Comparison of ENCODE assay signal across 29 mouse cellular contexts in the genomic region with DNA sequence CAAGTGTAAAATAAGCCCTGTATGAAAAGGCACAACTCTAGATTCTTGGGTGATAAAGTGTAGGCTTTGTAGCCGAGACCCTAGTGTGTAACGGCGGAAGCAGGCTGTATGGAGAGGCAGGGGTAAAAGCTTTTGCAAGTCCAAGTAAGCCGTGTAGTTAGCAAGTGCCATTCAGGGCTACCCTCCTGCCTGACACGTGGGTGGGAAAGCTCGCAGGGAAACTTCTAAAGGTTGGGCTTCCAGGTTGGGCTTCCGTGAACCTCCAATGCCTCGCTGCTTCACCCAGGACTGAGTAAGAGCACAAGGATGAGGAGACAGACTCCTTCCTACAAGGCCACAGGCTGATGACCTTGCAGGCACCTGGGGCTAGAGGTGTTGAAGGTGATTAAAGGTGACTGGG. TPM values are rescaled to one million over a fixed set of nuclear protein-coding genes. Genes with fewer than 3 reads are reported as not detected.
DNase-seq lines count a peak whose midpoint lies in the region; ATAC-seq and TF ChIP-seq lines count a peak whose summit lies in the region.
"Had no signal": no experiment of that assay in that cellular context is flagged by ENCODE, and none has a peak within 500 bp of the region (broad histone marks: within the 10 kb centered on the region; RNA-seq: fewer than 3 reads in every experiment).

No protein-coding gene starts in this region.

- no peak overlapping the region for H3K27ac ChIP-seq in kidney, embryonic 16.5 days (ENCODE audit: low read length)
- no peak overlapping the region for H3K27ac ChIP-seq in lung, embryonic 14.5 days (ENCODE audit: low read depth)
- peak overlapping the region; percentile 29; the same call in 1 of the 2 replicates for H3K27ac ChIP-seq in intestine, embryonic 15.5 days
- H3K27ac ChIP-seq: embryonic facial prominence, embryonic 15.5 days; forebrain, embryonic 10.5 days; hindbrain, embryonic 15.5 days; midbrain, embryonic 15.5 days; neural tube, embryonic 13.5 days had no signal

- 70% methylated on average over 8 of the region's 8 CpGs for WGBS in kidney, embryonic 16.5 days
- WGBS in lung, embryonic 14.5 days = 70% methylated on average over 8 of the region's 8 CpGs
- 84% methylated on average over 8 of the region's 8 CpGs for WGBS in lung, adult 2 months
- WGBS in intestine, embryonic 15.5 days = 67% methylated on average over 8 of the region's 8 CpGs

- 0 out of 2 replicates have a peak, but pooled peaks cover 6% of the 10 kb centered on the region for H3K36me3 ChIP-seq in kidney, embryonic 16.5 days (ENCODE audit: insufficient read depth, low read length)
- peaks cover 5% of the 10 kb centered on the region for H3K36me3 ChIP-seq in lung, embryonic 14.5 days (ENCODE audit: insufficient read depth)
- H3K36me3 ChIP-seq in intestine, embryonic 15.5 days = no peaks in the 10 kb centered on the region
- H3K36me3 ChIP-seq: embryonic facial prominence, embryonic 15.5 days; hindbrain, embryonic 15.5 days; midbrain, embryonic 15.5 days; neural tube, embryonic 13.5 days had no signal

- ATAC-seq in kidney, embryonic 16.5 days (ENCODE audit: low FRiP score, low TSS enrichment) = no peak
- ATAC-seq in lung, embryonic 14.5 days (ENCODE audit: insufficient read depth) = no peak
- no peak for ATAC-seq in intestine, embryonic 15.5 days
- ATAC-seq in inflammation-experienced regulatory T-cells, adult 6 months = no peak
- ATAC-seq: activated CD4-positive, CD25-positive, alpha-beta regulatory T cell, adult 4 months; forebrain, postnatal 0 days had no signal

- peaks cover 18% of the 10 kb centered on the region for H3K4me1 ChIP-seq in kidney, embryonic 16.5 days (ENCODE audit: insufficient read depth, low read length)
- 0 out of 2 replicates have a peak, but pooled peaks cover 3% of the 10 kb centered on the region for H3K4me1 ChIP-seq in lung, embryonic 14.5 days (ENCODE audit: insufficient read depth)
- H3K4me1 ChIP-seq in lung, adult 2 months (ENCODE audit: control insufficient read depth, insufficient read depth, low read length) = peaks cover 6% of the 10 kb centered on the region
- H3K4me1 ChIP-seq in intestine, embryonic 15.5 days (replicated peaks) = no peaks in the 10 kb centered on the region

- H3K27me3 ChIP-seq in kidney, embryonic 16.5 days (ENCODE audit: insufficient read depth, low read length) = no peaks in the 10 kb centered on the region
- no peaks in the 10 kb centered on the region for H3K27me3 ChIP-seq in lung, embryonic 14.5 days (ENCODE audit: insufficient read depth, low read length)
- no peaks in the 10 kb centered on the region for H3K27me3 ChIP-seq in intestine, embryonic 15.5 days (replicated peaks)
- H3K27me3 ChIP-seq: CH12.LX; embryonic facial prominence, embryonic 15.5 days; midbrain, embryonic 15.5 days; neural tube, embryonic 13.5 days had no signal

- DNase-seq in kidney, adult 11 months = peak; percentile 34
- DNase-seq in lung, embryonic 14.5 days = peak; percentile 9
- no peak for DNase-seq in lung, adult 2 months
- peak; percentile 15 to 56 for DNase-seq in kidney, postnatal 25 days
- DNase-seq: adrenal gland, adult 8-10 months; B cell, adult 2 months; cerebellum, adult 2 months; cerebellum, postnatal 36 days; forebrain, postnatal 0 days; gastrocnemius, postnatal 36 days; lung, postnatal 4 days; retina, postnatal 1 day had no signal

- H3K4me3 ChIP-seq in kidney, embryonic 16.5 days (ENCODE audit: low read length) = no peak overlapping the region
- H3K4me3 ChIP-seq in lung, embryonic 14.5 days (ENCODE audit: low read depth, low read length) = no peak overlapping the region
- H3K4me3 ChIP-seq in lung, adult 2 months (replicated peaks; ENCODE audit: extremely low read depth, low read depth, low read length) = no peak overlapping the region
- H3K4me3 ChIP-seq in intestine, embryonic 15.5 days (replicated peaks) = no peak overlapping the region
- H3K4me3 ChIP-seq: forebrain, embryonic 10.5 days; hindbrain, embryonic 15.5 days; midbrain, embryonic 15.5 days; myocyte; neural tube, embryonic 13.5 days had no signal

- H3K9ac ChIP-seq in kidney, embryonic 16.5 days (replicated peaks; ENCODE audit: low read length) = no peak overlapping the region
- H3K9ac ChIP-seq in lung, embryonic 14.5 days = no peak overlapping the region
- no peak overlapping the region for H3K9ac ChIP-seq in intestine, embryonic 15.5 days
- H3K9ac ChIP-seq: embryonic facial prominence, embryonic 15.5 days; forebrain, postnatal 0 days; hindbrain, embryonic 15.5 days; midbrain, embryonic 15.5 days had no signal

- H3K9me3 ChIP-seq in kidney, embryonic 16.5 days (ENCODE audit: low read length) = no peaks in the 10 kb centered on the region
- no peaks in the 10 kb centered on the region for H3K9me3 ChIP-seq in lung, embryonic 14.5 days (ENCODE audit: low read depth, low read length)
- no peaks in the 10 kb centered on the region for H3K9me3 ChIP-seq in intestine, embryonic 15.5 days
- H3K9me3 ChIP-seq: embryonic facial prominence, embryonic 15.5 days; forebrain, embryonic 10.5 days; hindbrain, embryonic 15.5 days; midbrain, embryonic 15.5 days; neural tube, embryonic 13.5 days had no signal

- H3K4me2 ChIP-seq in kidney, embryonic 16.5 days (replicated peaks; ENCODE audit: low read depth, low read length) = no peak overlapping the region
- no peak overlapping the region for H3K4me2 ChIP-seq in lung, embryonic 14.5 days
- H3K4me2 ChIP-seq in intestine, embryonic 15.5 days (replicated peaks) = no peak overlapping the region
- H3K4me2 ChIP-seq: midbrain, embryonic 15.5 days had no signal

- TF ChIP-seq CTCF in lung, embryonic 14.5 days (IDR thresholded peaks at IDR 0.05; ENCODE audit: low read depth) = no peak
- no peak for TF ChIP-seq CTCF in lung, adult 2 months (IDR thresholded peaks at IDR 0.05; ENCODE audit: insufficient read depth, low read length)

- TF ChIP-seq POLR2A in lung, adult 2 months (IDR thresholded peaks at IDR 0.05; ENCODE audit: borderline replicate concordance, extremely low read depth, low read depth, low read length) = no peak

RNA-seq across cellular contexts. Expression of gene Net1, which starts 23.5 kb away (rescaled TPM):
- polyA plus RNA-seq in kidney, embryonic 16.5 days (2015; fragmentation: Nextera tagmentation; extraction: Ambion mirVana) = 56.8 and 60.9 TPM in 2 replicates
- 71.4 and 74.5 TPM in 2 replicates for polyA plus RNA-seq in lung, embryonic 14.5 days (2014; fragmentation: Nextera tagmentation; extraction: Ambion mirVana)
- polyA plus RNA-seq in lung, adult 2 months (2012; rRNA removed) = 26.6 and 32.0 TPM in 2 replicates
- polyA plus RNA-seq in intestine, embryonic 15.5 days (2015; fragmentation: Nextera tagmentation; extraction: Ambion mirVana) = 124 and 131 TPM in 2 replicates
- polyA plus RNA-seq in inflammation-experienced regulatory T-cells, adult 6 months (2017; shearing (Covaris generic)) = 10 to 100 TPM; 24.1 to 29.7 (median 27.0) TPM

RNA-seq across cellular contexts. Expression of gene Tubal3, which starts 23.5 kb away (rescaled TPM):
- polyA plus RNA-seq in kidney, embryonic 16.5 days (2015; fragmentation: Nextera tagmentation; extraction: Ambion mirVana) = not detected in 2 replicates
- not detected in 2 replicates for polyA plus RNA-seq in lung, embryonic 14.5 days (2014; fragmentation: Nextera tagmentation; extraction: Ambion mirVana)
- 0.05 TPM in 1 of 2 replicates, not detected in the other for polyA plus RNA-seq in lung, adult 2 months (2012; rRNA removed)
- polyA plus RNA-seq in intestine, embryonic 15.5 days (2015; fragmentation: Nextera tagmentation; extraction: Ambion mirVana) = 31.1 and 36.0 TPM in 2 replicates
- under 1 TPM in 1 of 3 experiments, not detected in 2; 0.67 TPM for polyA plus RNA-seq in inflammation-experienced regulatory T-cells, adult 6 months (2017; shearing (Covaris generic))
- polyA plus RNA-seq: cerebellum, adult 2 months; embryonic facial prominence, embryonic 15.5 days; forebrain, embryonic 10.5 days; limb, embryonic 11.5 days; liver, embryonic 14.5 days; lung, embryonic 16.5 days; midbrain, embryonic 15.5 days; myocyte; neural tube, embryonic 13.5 days; thymus, postnatal 0 days had no signal

RNA-seq across cellular contexts. Expression of gene Calm5, which starts 40.6 kb away (rescaled TPM):
- not detected in 2 replicates for polyA plus RNA-seq in kidney, embryonic 16.5 days (2015; fragmentation: Nextera tagmentation; extraction: Ambion mirVana)
- polyA plus RNA-seq in lung, embryonic 14.5 days (2014; fragmentation: Nextera tagmentation; extraction: Ambion mirVana) = not detected in 2 replicates
- polyA plus RNA-seq in lung, adult 2 months (2012; rRNA removed) = not detected in 2 replicates
- not detected in 2 replicates for polyA plus RNA-seq in intestine, embryonic 15.5 days (2015; fragmentation: Nextera tagmentation; extraction: Ambion mirVana)
- polyA plus RNA-seq in inflammation-experienced regulatory T-cells, adult 6 months (2017; shearing (Covaris generic)) = not detected
- polyA plus RNA-seq: activated CD4-positive, CD25-positive, alpha-beta regulatory T cell, adult 4 months; cerebellum, adult 2 months; forebrain, embryonic 10.5 days; forebrain, postnatal 0 days; heart, embryonic 16.5 days; hindbrain, embryonic 15.5 days; limb, embryonic 11.5 days; liver, embryonic 14.5 days; lung, embryonic 16.5 days; midbrain, embryonic 15.5 days; myocyte; neural tube, embryonic 13.5 days; stomach, embryonic 14.5 days had no signal

RNA-seq across cellular contexts. Expression of gene Ucn3, which starts 50.6 kb away (rescaled TPM):
- polyA plus RNA-seq in kidney, embryonic 16.5 days (2015; fragmentation: Nextera tagmentation; extraction: Ambion mirVana) = not detected in 2 replicates
- polyA plus RNA-seq in lung, embryonic 14.5 days (2014; fragmentation: Nextera tagmentation; extraction: Ambion mirVana) = not detected in 2 replicates
- not detected in 2 replicates for polyA plus RNA-seq in lung, adult 2 months (2012; rRNA removed)
- 0.25 and 0.44 TPM in 2 replicates for polyA plus RNA-seq in intestine, embryonic 15.5 days (2015; fragmentation: Nextera tagmentation; extraction: Ambion mirVana)
- polyA plus RNA-seq in inflammation-experienced regulatory T-cells, adult 6 months (2017; shearing (Covaris generic)) = not detected
- polyA plus RNA-seq: activated CD4-positive, CD25-positive, alpha-beta regulatory T cell, adult 4 months; cerebellum, adult 2 months; embryonic facial prominence, embryonic 15.5 days; forebrain, embryonic 10.5 days; heart, embryonic 16.5 days; hindbrain, embryonic 15.5 days; limb, embryonic 11.5 days; liver, embryonic 14.5 days; lung, embryonic 16.5 days; midbrain, embryonic 15.5 days; myocyte; neural tube, embryonic 13.5 days had no signal

RNA-seq across cellular contexts. Expression of gene Calm4, which starts 57.0 kb away (rescaled TPM):
- not detected in 2 replicates for polyA plus RNA-seq in kidney, embryonic 16.5 days (2015; fragmentation: Nextera tagmentation; extraction: Ambion mirVana)
- not detected in 2 replicates for polyA plus RNA-seq in lung, embryonic 14.5 days (2014; fragmentation: Nextera tagmentation; extraction: Ambion mirVana)
- 56.0 TPM in 1 of 2 replicates, not detected in the other for polyA plus RNA-seq in lung, adult 2 months (2012; rRNA removed)
- polyA plus RNA-seq in intestine, embryonic 15.5 days (2015; fragmentation: Nextera tagmentation; extraction: Ambion mirVana) = not detected in 2 replicates
- polyA plus RNA-seq in inflammation-experienced regulatory T-cells, adult 6 months (2017; shearing (Covaris generic)) = not detected
- polyA plus RNA-seq: activated CD4-positive, CD25-positive, alpha-beta regulatory T cell, adult 4 months; cerebellum, adult 2 months; forebrain, embryonic 10.5 days; forebrain, postnatal 0 days; heart, embryonic 16.5 days; limb, embryonic 11.5 days; liver, embryonic 14.5 days; lung, embryonic 16.5 days; midbrain, embryonic 15.5 days; neural tube, embryonic 13.5 days; stomach, embryonic 14.5 days had no signal

Comparison
In these comparisons a context has a peak if more than half of its experiments do, and no peak if none do; other contexts are left out.
1. RNA of gene Tubal3, which starts 23.5 kb away (polyA plus RNA-seq): 31.1 to 36.0 TPM in intestine, embryonic 15.5 days; not detected in kidney, embryonic 16.5 days, 0.05 TPM in lung, adult 2 months, not detected in lung, embryonic 14.5 days and 0.67 TPM in inflammation-experienced regulatory T-cells, adult 6 months; every median in the first group is over 10 times any median in the second.